Mouse (Mus musculus) kidney, postnatal 4 days (tissue): ENCODE measurements around the gene Fbxo2.
"Not testable (repeated sequence)": the region's sequence is repeated elsewhere in the genome, so short reads cannot be mapped to it uniquely, and the experiment has no call there.

Experiments
- DNase-seq, 2 experiments: peaks; one replicate each; pipeline ENCODE4 v3.0.0; 2021; ENCODE audit warnings: mixed read lengths in 2 of 2

Gene Fbxo2

DNA sequence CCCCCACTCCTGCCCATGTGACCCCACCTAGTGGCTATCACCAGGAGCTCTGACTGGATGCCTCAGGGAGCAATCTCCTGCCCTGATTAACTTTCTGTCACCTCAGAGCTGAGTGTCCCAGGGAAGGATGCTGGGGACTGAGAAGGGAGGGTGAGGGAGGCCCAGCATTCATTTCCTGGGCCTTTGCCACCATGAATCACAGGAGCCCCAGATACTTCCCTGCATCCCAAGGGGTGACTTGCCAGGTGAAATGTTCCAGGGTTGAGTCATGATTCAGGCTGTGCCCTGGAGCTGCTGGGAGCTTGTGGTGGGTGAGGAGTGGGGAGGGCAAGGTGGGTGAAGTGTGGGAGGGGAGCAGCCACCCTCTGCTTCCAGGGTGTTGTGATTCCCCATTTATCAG lies 17.3 kb downstream of the Fbxo2 start:
- DNase-seq: no peak

DNA sequence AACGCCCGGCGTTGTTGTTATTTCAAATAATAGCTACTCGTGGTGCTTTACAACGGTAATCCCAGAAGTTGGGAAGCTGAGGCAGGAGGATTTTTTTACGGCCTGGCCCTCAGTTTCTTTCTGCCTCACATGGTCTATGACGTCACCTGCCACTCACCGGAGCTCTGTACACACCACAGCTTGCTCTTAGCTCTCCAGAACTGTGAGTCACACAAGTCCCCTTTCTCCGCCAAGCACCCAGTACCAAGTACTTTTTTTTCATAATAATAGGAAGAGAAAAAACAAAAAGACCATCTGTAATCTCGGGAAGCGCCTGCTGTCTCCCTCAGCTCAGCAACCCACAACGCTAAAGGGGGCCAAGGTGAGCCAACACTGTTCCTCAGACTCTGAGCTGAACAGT lies 21.1 kb downstream of the Fbxo2 start:
- no peak for DNase-seq

DNA sequence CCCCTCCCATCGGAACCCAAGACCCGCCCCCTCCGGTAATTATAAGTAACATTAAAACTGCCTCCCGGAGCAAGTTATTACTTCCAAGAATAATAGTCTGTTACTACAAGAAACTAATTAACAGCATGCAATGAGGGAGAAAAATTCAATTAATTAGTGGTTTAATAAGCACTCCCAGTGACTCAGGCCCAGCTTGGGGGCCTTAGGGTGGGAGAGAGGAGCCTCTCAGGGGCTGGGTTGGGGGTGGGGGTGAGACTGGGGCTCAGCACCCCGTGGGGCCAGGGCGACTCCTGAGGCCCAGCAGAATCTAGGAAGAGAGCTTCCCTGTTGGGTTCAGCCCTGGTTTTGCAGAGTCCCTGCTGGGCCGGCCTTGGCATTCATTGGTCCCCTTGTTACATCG lies 21.9 kb downstream of the Fbxo2 start:
- no peak for DNase-seq

DNA sequence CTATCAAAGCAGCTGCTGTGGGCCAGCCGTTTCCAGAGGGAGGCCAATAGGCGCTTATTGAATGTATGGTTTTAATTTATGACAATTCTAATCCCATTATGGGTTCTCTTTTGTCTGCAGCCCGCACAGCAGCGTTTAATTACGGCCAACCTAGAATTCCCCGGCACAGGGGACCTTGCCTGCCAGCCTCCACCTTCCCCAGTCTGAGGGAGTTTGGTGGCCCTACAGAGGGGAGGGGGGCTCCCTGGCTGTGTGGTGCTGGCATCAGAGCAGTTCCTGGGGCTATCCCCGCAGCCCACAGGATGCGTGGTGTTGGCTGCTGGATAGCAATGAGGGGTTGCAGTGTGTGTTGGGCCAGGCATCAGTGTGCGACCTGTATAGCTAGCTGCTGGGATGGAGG lies 24.1 kb downstream of the Fbxo2 start:
- no peak for DNase-seq

DNA sequence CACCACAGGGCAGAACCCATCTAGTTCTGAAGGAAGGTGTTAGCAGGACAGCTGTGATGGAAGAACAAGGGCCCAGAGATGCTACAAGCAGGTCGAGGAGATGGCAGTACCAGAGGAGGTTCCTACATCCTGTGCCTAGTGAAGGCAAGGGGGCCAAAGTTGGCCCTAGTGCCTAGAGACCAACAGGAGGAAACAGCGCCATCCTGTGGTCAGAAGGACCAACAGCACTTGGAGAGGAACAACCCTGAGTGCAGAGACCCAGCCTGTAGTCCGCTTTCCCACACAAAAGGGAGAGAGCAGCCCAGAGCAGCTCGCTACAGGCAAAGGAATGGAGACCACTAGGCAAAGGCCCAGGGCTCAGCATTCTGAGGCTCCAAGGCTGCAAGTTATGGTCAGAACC lies 25.4 kb downstream of the Fbxo2 start:
- DNase-seq: no peak

DNA sequence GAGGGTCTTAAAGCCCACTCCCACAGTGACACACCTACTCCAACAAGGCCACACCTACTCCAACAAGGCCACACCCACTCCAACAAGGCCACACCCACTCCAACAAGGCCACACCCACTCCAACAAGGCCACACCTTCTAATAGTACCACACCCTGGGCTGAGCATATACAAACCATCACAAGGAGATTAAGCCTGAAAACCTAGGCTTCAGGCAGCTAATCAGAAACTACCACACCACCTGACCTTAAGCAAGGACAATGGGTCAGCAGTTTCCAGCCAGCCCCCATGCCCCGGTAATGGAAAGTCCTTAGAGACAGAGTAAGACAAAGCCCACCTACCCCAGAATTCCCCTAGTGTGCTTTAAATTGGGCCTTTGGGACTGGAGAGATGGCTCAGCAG lies 28.3 kb downstream of the Fbxo2 start:
- DNase-seq: not testable (repeated sequence)

DNA sequence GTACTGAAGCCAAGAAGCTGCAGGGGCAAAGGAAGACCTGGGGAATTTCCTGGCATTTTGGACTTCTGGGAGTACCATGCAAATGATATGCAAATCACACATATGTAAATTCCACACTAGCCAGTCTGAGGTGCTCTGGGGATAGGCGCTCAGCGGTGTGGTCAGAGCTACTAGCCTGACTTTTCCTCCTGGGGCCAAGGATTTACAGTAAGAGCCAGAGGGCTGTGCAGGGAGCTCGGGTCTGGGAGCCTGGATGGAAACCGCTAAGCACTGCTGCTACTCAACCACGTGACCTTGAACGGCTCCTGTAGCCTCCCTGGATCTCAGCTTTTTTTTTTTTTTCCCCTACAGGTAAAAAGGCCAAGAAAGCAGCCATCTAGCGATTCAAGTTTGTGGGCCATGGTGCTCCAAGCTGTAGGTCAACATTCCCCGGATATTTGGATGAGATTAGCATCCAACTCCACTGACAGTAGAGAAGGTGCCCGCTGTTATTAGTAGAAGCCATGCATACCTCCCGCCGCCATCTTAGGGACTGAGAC lies 32.4 kb downstream of the Fbxo2 start:
- DNase-seq: no peak

DNA sequence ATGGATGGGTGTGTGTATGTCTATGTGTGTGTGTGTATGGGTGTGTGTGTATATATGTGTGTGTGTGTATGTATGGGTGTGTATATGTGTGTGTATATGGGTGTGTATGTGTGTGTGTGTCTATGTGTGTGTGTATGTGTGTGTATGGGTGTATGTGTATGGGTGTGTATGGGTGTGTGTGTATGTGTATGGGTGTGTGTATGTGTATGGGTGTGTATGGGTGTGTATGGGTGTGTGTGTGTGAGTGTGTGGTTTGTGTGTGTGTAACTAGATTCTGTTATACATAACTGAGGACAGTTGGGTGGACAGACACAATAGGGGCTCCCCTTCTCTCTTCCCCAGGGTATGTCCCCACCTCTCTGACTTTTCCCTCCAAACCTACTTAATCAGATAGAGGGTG lies 34.0 kb downstream of the Fbxo2 start:
- no peak for DNase-seq

DNA sequence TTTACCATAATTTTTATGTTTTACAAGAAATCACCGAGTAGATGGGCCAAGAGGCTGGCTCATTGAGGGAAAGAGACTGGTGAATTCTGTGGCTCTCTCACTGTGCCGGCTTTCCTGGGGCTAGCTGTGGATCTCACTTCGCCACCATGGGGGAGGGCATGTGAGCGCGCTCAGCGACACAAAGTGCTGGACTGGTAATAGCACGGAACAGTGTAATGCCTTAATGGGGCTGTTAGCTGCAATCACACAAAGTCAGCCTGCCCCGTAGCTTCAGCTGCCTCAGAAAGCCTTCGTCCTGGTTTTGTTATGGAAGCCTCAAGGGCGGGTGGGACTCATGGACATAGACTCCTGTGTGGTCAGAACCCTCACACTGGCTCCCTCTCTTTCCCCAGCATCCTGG lies 38.3 kb downstream of the Fbxo2 start:
- DNase-seq: no peak

DNA sequence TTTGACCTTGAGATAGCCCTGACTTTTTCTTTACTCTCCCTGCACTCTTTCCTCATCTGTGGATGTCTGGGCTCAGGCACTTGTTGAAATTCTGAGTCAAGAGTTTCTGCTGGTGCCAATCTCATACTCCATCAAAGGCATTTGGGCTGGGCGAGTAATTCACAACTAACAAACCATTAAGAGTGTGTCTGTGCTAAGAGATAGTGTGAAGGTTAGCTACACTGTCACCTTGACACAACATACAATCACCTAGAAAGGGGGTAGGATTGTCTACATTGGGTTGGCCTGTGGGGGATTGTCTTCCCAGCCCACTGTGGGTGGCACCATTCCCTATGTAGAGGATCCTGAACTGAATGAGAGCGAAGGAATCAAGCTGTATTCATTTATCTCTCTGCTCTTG lies 43.1 kb downstream of the Fbxo2 start:
- DNase-seq: no peak

DNA sequence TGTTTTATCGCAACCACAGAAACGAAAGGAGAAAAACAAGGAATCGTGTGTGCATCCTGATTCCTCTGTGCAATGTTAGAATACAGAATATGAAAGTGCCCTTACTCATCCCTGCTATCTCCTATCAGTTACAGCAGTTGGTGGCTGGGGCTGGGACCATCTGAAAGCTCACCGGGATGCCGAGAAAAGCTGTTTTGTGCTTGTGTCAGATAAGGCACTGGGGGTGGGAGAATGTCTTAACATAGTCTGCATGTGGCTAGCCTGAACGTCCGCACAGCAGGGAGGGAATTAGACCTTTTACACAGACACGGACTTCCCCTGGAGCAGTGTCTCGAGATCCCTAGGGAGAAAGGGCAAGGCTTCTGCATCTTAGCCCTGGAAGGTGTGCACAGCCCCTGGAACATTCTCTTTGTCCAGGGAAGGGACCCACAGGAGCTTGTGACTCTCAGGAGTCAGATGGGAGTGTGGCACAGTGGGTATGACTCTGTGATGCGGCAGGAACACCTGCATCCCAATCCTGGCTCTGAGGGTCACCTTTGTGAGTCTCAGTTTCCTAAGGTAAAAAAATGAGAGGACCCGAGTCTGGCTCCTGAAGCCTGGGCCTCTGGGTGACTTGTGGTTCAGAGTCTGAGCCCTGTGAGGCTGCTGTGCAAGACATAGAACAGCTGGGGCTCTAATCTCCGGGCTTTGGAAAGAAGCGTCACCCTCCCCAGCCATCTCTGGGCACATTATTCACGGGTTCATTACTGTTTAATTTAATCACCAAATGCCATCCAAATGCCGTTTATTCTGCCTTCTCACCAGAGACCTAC lies 43.8 kb downstream of the Fbxo2 start:
- no peak for DNase-seq

DNA sequence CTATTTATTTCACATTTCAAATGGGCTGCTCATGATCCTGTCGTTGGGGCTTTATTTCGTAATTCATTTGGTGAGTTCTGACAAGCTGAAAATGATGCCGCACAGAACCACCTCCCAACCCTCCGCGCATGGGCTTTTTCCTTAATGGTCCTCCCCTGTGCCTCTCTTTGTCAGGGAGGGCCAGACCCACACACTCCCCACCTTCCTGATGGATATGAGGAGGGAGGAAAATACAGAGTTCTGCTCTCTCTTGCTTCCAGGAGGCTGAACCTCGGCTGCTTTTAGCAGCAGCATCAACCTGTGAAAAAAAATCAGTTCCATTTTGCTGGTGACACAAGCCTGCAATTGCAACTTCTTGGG lies 44.4 kb downstream of the Fbxo2 start:
- no peak for DNase-seq

DNA sequence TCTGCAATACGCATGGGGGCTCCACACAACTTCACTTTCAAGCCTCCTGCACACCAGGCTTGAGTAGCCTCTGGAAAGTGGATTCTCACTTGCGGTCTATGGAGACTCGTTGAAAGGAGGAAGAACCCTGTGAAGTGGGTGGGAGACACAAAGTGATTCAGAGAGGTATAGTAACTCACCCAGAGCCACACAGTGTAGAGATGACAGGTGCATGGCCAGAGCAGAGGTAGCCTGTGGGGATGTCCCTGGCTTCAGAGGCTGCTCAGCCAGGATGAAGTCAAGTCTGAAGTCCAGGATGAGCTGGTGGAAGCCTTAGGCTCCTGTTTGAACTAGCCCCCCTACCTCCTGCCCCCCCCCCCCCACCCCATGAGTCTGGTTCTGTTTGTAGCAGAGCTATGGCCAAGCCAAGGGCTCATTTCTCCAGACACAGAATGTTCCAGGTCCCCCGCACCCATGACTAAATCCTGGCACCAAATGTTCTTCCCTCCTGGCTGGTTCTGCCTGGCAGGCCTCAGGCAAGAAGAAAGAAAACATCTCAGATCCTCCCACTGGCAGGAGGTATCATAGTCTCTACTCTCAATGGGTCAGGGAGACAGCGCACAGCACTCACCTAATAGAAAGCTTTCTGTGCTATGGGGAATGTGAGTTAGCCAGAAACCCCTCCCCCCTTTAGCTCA lies 54.2 kb downstream of the Fbxo2 start:
- DNase-seq: no peak

DNA sequence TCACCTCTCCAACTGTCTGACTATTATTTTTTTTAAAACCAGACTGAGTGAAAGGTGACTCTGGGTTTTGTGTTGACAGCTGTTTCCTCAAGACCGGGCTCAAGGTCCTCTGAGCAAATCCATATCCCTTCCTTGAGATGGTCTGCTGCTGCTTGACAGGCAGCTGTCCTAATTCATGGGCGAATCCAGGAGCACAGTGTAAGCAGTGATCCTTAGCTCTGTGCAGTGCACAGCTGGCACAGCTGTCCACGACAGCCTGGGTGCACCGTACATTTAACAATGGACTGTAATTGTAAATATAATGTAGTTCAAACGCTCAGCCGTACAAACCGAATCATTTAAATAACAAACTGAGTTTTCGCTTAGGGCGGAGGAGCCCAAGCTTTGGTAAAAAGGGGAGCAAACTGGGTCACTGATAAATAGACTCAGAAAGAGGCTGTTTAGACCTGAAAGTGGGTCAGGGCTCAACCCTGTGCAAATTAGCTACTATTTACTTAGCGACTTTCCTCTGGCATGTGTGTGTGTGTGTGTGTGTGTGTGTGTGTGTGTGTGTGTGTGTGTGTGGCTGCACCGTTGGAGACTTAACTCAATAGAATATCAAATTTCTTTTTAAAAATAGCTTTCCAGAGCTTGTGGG lies 55.0 kb downstream of the Fbxo2 start:
- DNase-seq: no peak
